Mouse (Mus musculus) ES-Bruce4 (cell line): ENCODE results near the gene Fbxo7.

Experiments
- CTCF ChIP-seq: IDR thresholded peaks from one replicate; pipeline ENCODE4 v1.8.1; 2011; ENCODE audit warnings: low read depth, low read length
- EP300 ChIP-seq: IDR thresholded peaks from 2 replicates; pipeline ENCODE4 v1.6.1; 2011; ENCODE audit warnings: low read depth, low read length; ENCODE audit not compliant: insufficient read depth
- POLR2A ChIP-seq: IDR thresholded peaks from one replicate; pipeline ENCODE4 v1.8.1; 2011; ENCODE audit warnings: low read length; ENCODE audit not compliant: insufficient read depth

DNA sequence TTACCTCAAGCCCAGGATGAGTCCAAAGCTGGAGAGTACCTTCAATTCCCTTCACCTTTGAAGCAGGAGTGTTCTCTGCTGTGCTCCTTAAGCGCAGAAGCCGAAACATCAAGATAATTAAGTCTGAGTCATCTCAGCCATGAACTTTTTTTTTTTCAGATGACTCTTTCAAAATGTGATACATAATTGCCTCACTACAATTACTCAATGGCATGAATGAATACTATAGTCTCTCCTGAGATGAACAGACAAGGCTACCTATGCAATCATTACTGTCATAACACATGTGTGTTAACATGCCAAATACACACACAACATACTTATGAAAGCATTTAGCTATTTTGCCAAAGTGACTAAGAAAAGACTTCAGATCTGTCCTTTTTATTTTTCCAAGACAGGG lies 10.0 kb upstream of the Fbxo7 start, which contains the start of gene Bpifc:
- no peak for TF ChIP-seq CTCF
- no peak for TF ChIP-seq POLR2A
- TF ChIP-seq EP300, result no peak
